ENCODE assay signal across 13 mouse cellular contexts in the genomic region with DNA sequence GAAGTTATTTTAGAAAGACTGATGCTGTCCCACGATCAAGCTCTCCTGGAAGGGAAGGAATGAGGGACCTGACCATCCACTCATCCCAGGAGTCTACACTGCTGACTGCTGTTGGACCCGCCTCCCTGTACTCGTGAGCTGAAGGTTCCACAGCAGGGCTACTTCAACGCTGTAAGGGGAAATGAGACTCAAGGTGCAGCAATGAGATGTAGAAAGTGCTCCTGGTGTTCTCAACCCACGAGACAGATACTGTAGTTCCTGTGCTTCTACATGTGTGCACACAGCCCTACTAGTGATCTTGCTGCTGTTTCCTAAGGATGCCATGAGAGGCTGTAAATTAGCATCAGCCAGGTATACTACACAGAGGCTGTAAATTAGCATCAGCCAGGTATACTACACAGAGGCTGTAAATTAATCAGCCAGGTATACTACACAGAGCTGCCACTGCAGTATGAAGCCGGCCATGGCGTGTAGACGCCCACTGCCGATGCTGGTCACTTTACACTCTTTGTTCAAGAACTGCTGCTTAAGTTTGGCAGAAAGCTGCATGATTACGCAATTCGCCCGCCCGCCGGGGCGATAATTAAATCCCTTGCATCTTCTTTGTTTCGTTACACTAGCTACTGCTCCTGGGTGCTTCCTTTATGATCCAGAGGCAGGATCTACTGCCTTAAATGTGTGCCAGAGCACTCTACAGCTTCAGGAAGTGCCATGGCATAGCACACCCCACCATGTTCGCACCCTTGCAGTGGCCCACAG. TPM values are rescaled to one million over a fixed set of nuclear protein-coding genes. Genes with fewer than 3 reads are reported as not detected.
DNase-seq lines count a peak whose midpoint lies in the region; ATAC-seq and TF ChIP-seq lines count a peak whose summit lies in the region.
"Had no signal": no experiment of that assay in that cellular context is flagged by ENCODE, and none has a peak within 500 bp of the region (broad histone marks: within the 10 kb centered on the region; RNA-seq: fewer than 3 reads in every experiment).

No protein-coding gene starts in this region.

- peaks cover 4% of the 10 kb centered on the region for H3K4me1 ChIP-seq in ES-Bruce4 (ENCODE audit: control insufficient read depth, insufficient read depth, low read length)
- H3K4me1 ChIP-seq: heart, embryonic 10.5 days had no signal

- DNase-seq in layer of hippocampus, adult 11-12 months (ENCODE audit: low spot score): peak; percentile 44
- DNase-seq in layer of hippocampus, adult 18-20 months (ENCODE audit: low spot score in 2 of 2): no peak
- DNase-seq in lung, postnatal 10 days: peak; percentile 20
- no peak for DNase-seq in cerebellum, adult 9-11 months
- DNase-seq in spleen, adult 18-20 months: no peak
- DNase-seq: adrenal gland, postnatal 25 days; cerebellum, postnatal 14 days had no signal

- H3K36me3 ChIP-seq in ES-Bruce4 (ENCODE audit: control insufficient read depth, insufficient read depth, low read length, poor library complexity, severe bottlenecking): no peaks in the 10 kb centered on the region

- no peaks in the 10 kb centered on the region for H3K9me3 ChIP-seq in ES-Bruce4 (replicated peaks; ENCODE audit: control insufficient read depth, insufficient read depth, low read length, poor library complexity, severe bottlenecking)
- H3K9me3 ChIP-seq: heart, embryonic 10.5 days had no signal

- H3K9ac ChIP-seq in ES-Bruce4 (ENCODE audit: low read depth, poor library complexity, severe bottlenecking): no peak overlapping the region
- H3K9ac ChIP-seq: hindbrain, embryonic 14.5 days had no signal

- TF ChIP-seq CTCF in ES-Bruce4 (IDR thresholded peaks at IDR 0.05; ENCODE audit: low read depth, low read length): no peak

- no peak overlapping the region for H3K27ac ChIP-seq in ES-Bruce4 (ENCODE audit: insufficient read depth, low read length)
- H3K27ac ChIP-seq: heart, embryonic 10.5 days; hindbrain, embryonic 14.5 days; kidney, postnatal 0 days had no signal

- TF ChIP-seq POLR2A in ES-Bruce4 (IDR thresholded peaks at IDR 0.05; ENCODE audit: insufficient read depth, low read length): no peak

- TF ChIP-seq EP300 in ES-Bruce4 (IDR thresholded peaks at IDR 0.05; ENCODE audit: insufficient read depth, low read depth, low read length): no peak

- peak; percentile 50 for ATAC-seq in common myeloid progenitor, adult 5-6 weeks (replicated peaks; ENCODE audit: low read depth, poor library complexity, severe bottlenecking)
- ATAC-seq in monocyte, adult 5-6 weeks (replicated peaks; ENCODE audit: insufficient number of reproducible peaks, low FRiP score, low TSS enrichment, poor library complexity, severe bottlenecking): no peak

- peak overlapping the region; percentile 30; the same call in 1 of the 2 replicates for H3K4me3 ChIP-seq in ES-Bruce4 (ENCODE audit: low read depth, low read length)
- H3K4me3 ChIP-seq: heart, embryonic 10.5 days had no signal

- H3K27me3 ChIP-seq in ES-Bruce4 (ENCODE audit: control insufficient read depth, insufficient read depth, low read length, poor library complexity, severe bottlenecking): no peaks in the 10 kb centered on the region

RNA-seq across cellular contexts. Expression of a gene that starts 53.6 kb away (rescaled TPM):
- 1 to 10 TPM; 1.4 to 1.7 TPM for total RNA-seq in layer of hippocampus, adult 18-20 months (2021)
- polyA plus RNA-seq in ES-Bruce4 (2011; ENCODE audit: insufficient read depth, insufficient read length, low read depth, missing spikeins): not detected in 2 replicates
- total RNA-seq in common myeloid progenitor, adult 5-6 weeks (2017): 23.2 and 25.9 TPM in 2 replicates
- 60.8 to 97.0 TPM (median 66.2 TPM) in 3 replicates for total RNA-seq in monocyte, adult 5-6 weeks (2017)

Comparison
In these comparisons a context has a peak if more than half of its experiments do, and no peak if none do; other contexts are left out.
1. DNase-seq: peak in layer of hippocampus, adult 11-12 months (single experiment) and lung, postnatal 10 days (single experiment); none in layer of hippocampus, adult 18-20 months (0 of 2), cerebellum, adult 9-11 months (single experiment) and spleen, adult 18-20 months (0 of 2).